Mouse (Mus musculus) testis, postnatal 14 days (tissue): ENCODE data around the gene Cabp4.

Source experiments
- DNase-seq: peaks from one replicate; pipeline ENCODE4 v3.0.0; 2021; ENCODE audit warnings: low spot score

The Cabp4 gene

GRCm38 (mm10) chr19:4143759-4144268 is at the start of gene Cabp4:
Gene Cabp4, minus strand, starts transcription at chr19:4144033.
- no peak for DNase-seq

- no peak for DNase-seq
Measured at GRCm38 (mm10) chr19:4193129-4193528, 49.3 kb upstream of the Cabp4 start.

- no peak for DNase-seq
Measured at GRCm38 (mm10) chr19:4192251-4192985, 48.6 kb upstream of the Cabp4 start.

GRCm38 (mm10) chr19:4191528-4192250 is 47.9 kb upstream of the Cabp4 start, which contains the start of gene Ppp1ca:
Gene Ppp1ca, plus strand, starts transcription at chr19:4192065.
- DNase-seq: peak; percentile 93

GRCm38 (mm10) chr19:4190831-4191334 is 47.0 kb upstream of the Cabp4 start, which contains the start of gene Tbc1d10c:
Gene Tbc1d10c, minus strand, starts transcription at chr19:4191284.
- no peak for DNase-seq

GRCm38 (mm10) chr19:4189051-4189620 is 45.3 kb upstream of the Cabp4 start:
- no peak for DNase-seq

GRCm38 (mm10) chr19:4187303-4187702 is 43.5 kb upstream of the Cabp4 start:
- no peak for DNase-seq

- DNase-seq: no peak
Measured at GRCm38 (mm10) chr19:4184976-4185975, 41.4 kb upstream of the Cabp4 start.

GRCm38 (mm10) chr19:4183689-4184088 is 39.9 kb upstream of the Cabp4 start:
- no peak for DNase-seq

GRCm38 (mm10) chr19:4181892-4182291 is 38.1 kb upstream of the Cabp4 start:
- DNase-seq: no peak

GRCm38 (mm10) chr19:4180411-4180810 is 36.6 kb upstream of the Cabp4 start:
- no peak for DNase-seq

- no peak for DNase-seq
Measured at GRCm38 (mm10) chr19:4175368-4175947, 31.6 kb upstream of the Cabp4 start, which contains the start of gene Carns1. Gene Carns1, minus strand, starts transcription at chr19:4175479.

GRCm38 (mm10) chr19:4172925-4173324 is 29.1 kb upstream of the Cabp4 start:
- no peak for DNase-seq

- no peak for DNase-seq
Measured at GRCm38 (mm10) chr19:4171393-4172290, 27.8 kb upstream of the Cabp4 start.

- no peak for DNase-seq
Measured at GRCm38 (mm10) chr19:4170723-4171392, 27.0 kb upstream of the Cabp4 start.

GRCm38 (mm10) chr19:4169810-4170209 is 26.0 kb upstream of the Cabp4 start:
- no peak for DNase-seq

GRCm38 (mm10) chr19:4169378-4169784 is 25.5 kb upstream of the Cabp4 start:
- DNase-seq: peak; percentile 99

- DNase-seq: no peak
Measured at GRCm38 (mm10) chr19:4166678-4167476, 23.0 kb upstream of the Cabp4 start.
